Mouse (Mus musculus) ovary, adult 18-20 months (tissue): ENCODE data around the gene Ephb6.

Source experiments
- DNase-seq: peaks from one replicate; pipeline ENCODE4 v3.0.0; 2022; ENCODE audit warnings: low spot score, mixed read lengths

The Ephb6 gene

DNA sequence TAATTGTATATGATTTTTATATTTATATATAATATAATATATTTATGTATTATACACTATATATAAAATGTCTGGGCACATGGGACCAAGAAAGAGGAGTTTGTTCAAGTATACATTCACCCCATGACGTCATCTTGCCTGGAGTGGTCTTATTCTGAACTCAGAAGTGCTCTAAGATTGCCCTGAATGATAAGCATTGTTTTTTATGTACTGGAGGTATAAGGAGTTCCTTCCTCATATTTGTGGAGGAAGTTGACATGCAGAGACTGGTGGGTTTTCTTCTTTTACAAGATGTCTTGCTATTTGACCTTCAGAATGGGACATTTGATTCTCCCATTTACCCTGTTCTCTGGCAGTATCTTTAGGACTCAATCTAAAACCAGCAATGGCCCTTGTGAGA, 22.9 kb downstream of the Ephb6 start:
- no peak for DNase-seq

DNA sequence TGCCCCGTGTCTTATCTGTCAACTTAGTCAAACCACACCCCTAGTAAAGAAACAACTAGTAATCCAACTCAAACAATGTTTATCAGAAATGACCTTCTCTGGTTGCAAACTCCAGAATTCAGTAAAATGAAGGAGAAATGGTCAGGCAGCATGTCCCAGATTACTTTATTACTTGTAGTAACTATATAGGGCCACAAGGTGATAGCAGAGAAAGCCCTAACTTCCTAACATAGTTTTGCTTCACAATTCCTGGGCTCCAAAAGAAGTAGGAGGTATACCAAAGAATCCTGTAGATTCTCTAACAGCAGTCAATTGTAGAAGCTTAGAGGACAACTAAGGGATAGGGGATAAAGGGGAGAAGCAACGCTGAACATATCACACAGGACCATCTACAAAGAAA, 25.5 kb downstream of the Ephb6 start:
- no peak for DNase-seq

DNA sequence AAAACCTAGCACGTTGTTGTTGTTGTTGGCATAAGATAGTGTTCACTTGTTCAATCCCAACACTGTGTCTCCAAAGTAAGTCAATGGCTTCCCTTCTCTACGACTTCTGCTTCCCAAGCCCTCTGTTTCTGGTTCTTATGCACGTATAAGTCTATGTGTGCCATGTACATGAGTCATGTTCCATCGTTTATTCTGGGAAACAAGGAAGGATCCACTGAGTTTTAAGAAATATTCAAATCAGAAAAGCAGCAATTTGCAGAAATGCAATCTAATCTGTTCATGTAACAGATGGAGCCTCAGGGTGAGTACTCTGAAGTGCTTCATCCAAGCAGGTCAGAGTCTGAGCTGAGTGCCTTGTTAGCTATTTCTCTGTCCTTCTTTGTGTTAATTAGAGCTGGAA, 26.3 kb downstream of the Ephb6 start:
- DNase-seq, result no peak

DNA sequence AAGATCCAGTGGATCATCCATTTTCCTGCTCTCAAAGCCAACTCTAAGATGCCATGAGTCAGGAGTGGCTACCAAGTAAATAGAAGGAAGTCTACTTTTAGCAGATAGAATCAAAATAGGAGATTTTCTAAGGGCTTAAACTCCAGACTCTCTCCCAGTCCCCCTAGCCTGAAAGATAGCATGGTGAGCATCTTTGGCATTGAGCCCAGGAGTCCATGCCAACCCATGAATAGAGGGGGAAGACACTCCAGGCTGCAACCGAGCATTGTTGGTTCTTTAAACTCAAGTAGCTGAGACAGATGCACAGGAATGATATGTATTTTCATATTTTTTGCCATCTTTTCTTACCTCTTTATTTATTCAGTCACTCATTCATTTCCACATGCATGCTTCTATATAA, 29.9 kb downstream of the Ephb6 start:
- no peak for DNase-seq

DNA sequence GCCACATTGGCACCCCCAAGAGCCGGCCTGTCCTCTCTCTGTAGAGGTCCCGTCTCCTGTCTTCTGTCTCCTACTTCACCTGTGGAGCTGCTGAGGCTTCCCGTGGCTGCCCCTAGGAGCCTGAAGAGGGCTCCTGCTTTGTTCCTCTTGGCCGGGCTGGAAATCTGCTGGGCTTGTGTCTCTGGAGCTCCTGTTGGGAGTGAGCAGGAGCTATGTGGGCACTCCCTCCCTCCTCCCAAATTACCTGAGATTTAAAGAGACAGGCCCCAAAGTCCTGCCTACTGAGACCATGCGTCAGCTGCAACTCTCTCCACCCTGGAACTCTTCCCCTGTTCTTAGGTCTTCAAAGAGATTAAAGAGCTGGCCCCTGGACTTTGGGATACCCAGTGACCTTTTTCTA, 30.9 kb downstream of the Ephb6 start, which contains the start of gene Trpv6:
Gene Trpv6 (minus strand): TSS at position 228 of the 400 bp plus-strand sequence.
- DNase-seq, result no peak

DNA sequence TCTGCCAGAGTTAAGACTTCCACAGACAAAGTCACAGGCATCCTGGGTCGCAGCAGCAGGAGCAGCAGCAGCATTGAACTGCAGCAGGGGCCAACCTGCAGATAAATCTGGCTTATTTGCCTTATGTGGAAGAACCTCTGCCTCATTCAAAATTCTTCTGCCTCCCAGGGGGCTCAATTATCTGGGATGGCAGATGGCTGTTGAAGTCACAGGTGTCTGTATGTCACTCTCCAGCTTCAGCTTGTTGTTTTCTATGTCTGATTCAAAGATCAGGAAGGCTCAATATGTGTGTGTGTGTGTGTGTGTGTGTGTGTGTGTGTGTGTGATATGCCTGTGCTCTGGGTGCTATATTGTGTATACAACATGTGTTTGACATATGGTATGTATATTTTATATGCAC, 32.1 kb downstream of the Ephb6 start:
- DNase-seq, result no peak

DNA sequence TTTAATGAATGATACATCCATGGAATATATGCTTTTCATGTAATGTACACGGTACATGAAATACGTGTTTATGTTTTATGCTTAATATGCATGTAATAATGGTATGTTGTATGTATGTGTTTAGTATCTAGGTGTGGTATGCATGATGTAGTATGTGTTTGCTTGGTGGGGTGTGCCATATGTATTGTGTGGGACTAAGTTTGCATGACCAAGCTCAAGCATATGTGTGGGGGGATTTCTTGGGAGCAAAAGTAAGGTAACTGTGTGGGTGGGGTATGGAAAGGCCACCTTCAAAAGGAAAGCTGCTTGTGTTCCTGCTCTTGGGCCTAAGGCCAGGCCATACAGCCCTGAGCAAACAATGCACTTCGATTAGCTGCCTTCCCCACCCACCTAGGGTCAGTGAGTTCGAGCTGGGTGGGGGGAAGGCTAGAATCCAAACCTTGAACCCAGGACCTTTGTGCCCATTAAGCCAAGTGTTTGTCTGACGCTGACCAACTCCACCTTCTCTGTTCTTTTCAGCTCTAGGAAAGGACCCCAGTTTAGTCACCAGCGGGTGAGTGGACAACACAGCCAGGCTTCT, 32.7 kb downstream of the Ephb6 start:
- DNase-seq, result no peak

DNA sequence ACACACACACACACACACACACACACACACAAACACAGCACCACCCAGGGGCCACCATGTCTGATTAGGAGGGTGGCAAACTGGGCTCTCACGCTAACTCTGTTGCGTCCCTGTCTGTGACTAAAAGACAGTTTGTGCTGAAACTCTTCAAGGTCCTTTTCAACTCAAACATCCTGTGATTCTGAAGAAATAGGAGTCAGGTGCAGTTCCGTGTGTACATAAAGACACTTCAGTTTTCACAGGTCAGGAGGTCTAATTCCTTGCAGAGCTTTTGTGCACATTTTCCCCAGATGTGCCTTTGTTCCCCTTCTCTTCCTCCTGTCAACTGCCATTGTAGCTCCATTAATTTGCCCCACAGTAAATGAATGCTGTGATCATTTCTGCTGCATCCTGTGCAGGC, 35.2 kb downstream of the Ephb6 start:
- DNase-seq, result no peak

DNA sequence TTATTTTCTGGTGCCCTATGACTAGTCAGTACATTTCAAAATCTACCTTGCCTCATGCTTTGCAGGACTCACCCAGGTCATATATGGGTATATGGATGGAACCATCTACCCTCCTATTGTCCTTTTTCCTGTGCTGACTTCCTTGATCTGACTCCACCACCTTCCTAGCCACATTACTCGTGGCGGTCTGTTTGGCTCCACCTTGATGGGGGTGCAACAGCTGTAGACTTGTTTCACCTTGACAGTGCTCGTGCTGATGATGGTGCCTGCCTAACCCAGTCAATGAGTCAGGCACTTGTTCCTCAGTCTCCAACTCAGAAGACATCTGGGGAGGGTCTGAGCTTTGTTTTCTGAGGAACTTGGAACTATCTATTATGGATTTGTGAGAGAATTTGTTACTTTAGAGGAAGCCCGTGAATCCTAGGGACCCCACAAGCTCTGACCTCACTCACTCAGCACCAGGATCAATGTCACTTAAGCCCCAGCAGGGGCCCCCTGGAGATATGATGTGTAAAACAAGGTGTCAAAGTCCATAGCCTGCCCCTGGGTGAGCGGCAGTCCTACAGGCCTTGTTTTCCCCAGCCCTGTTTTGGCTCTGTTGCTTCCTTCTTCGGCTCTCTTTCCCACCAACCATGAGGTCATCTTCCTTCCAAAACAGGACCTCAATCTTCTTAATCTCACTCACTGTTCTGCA, 36.0 kb downstream of the Ephb6 start:
- no peak for DNase-seq

DNA sequence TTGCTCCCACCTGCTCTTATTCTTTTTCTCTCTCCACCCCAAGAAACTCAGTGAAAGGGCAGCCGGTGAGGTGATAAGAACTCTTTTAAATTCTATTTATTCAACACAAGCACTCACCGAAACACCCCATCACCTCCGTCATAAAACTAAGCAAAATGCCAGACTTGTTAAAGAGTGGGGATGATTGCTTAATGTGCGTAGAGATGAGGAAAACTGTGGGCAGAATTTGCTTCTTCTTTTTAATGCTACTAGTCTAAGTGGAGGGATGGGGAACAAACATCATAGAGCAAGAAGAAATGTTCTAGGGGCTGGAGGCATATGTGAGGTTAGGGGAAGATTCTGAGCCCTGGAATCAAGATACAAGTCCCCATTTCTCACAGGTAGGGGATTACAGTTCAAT, 37.5 kb downstream of the Ephb6 start:
- no peak for DNase-seq

DNA sequence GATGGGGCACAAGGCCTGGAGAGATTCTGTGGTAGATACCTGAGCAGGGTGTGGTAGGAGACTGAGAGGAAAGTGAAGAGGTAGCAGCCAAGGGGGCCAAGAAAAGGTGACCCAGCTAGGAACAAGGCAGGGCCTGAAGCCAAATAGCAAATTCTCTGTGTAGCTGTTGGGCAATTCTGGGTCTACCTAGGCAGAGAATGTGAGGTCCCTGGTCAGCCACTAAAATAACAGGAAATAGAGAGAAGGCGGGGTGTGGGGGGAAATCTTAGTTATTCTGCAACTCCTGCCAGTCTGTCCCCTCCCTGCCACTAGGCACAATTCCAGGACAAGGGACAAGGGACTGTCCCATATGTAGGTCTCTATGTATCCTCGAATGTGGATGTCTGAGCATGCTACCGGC, 37.9 kb downstream of the Ephb6 start:
- DNase-seq, result no peak

DNA sequence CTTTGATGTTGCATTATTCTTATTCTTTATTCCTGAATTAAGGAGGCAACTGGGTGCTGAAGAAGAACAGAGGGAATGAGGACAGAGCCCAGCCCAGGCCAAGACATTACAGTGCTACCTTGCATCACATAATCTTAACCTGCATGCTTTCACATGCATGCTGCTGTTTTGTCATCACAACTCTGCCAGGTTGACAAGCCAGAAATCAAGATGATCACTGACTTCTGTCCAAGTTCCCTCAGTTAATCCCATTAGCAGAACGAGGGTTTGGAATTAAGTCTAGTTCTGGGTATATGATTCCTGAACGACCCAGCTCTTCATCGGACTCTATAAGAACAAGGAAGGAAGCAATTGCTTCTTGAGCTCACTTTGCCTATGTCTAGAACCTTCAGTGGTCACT, 40.9 kb downstream of the Ephb6 start:
- DNase-seq, result no peak

DNA sequence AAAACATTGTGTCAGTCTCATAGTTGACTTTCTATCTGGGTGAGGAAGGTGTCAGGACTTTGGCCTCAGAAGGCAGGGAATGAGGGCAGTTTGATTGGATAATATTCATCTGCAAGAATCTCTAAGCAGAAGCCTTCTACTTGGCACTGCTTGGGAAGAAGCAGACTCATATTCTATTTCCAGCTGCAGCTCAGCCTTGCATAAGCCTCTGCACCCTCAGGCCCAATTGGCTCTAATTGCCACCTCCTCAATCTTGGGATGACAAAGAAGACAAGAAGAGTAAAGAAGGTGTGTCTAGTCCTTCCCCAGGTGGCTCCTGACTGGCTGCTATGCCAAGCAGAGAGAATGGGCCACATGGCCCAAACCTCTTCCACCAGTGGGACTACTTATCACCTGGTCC, 41.4 kb downstream of the Ephb6 start:
- DNase-seq, result no peak

DNA sequence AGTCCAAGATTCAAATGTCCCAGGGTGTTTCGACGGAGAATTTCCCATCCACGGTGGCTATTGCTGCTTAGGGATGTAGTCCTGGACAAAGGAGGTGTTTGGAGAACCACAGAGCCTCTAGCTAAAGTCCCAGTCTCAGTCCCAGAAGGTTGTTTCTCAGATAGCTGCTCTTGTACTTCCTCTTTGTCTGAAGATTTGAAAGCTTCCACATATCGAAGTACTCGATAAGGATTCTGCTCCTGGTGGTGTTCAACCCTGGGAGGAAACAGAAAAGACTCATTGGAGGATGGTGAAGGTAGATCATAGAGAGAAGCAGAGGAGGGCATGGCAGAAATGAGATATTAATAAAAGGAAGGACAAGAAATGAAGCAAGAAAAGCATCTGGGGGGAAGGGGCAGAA, 47.9 kb downstream of the Ephb6 start:
- no peak for DNase-seq

DNA sequence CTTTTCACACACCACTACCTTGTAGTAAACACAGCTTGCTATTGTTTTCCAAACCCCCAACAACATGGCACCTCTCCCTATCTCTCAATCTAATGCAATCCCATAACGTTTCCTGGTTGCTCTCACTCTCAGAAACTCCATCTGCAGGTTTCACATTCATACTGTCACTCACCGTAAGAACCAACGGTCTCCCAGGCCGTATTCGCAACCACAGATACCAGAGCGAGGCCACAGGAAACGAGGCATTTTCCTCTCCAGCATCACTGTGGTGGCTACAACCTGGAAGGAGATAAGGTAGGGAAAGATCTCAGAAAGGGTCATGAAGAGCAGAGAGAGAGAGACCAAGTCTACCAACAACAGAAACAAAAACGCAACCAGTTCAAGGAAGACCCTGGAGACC, 49.4 kb downstream of the Ephb6 start:
- no peak for DNase-seq

DNA sequence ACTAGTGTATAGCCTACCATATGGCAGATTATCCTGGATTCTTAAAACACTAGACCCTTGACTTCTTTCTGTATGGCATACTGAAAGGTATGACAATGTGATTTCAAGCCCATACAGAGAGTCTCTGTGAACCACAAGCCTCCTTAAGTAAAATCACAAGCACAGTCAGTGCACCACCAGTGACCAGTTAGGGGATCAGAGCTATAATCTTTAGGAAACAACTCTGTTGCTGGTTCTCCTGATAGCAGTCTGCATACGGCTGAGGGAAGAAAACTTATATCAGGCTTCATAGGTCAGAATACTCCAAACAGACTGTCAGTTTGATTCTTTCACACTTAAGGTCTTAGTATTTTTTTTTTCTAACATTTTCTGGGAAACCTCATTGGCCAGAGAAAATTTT, 53.2 kb downstream of the Ephb6 start:
- no peak for DNase-seq

DNA sequence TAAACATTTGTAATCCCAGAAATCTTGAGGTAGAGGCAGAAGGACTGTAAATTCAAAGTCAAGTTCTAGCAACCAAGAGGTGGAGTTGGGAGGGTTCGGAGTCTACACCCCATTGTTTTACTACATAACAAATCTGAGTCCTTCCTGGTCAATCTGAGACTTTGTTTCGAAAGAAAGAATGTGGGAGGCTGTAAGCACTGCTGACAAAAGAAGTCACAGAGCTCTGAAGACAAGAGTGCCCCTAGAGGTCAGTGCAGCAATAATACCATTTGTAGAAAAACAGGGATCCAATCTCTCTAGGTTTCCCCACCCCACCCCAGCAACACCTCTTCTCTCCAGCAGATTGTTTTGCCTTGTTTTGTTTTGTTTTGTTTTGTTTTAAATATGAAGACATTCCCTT, 57.0 kb downstream of the Ephb6 start:
- DNase-seq, result no peak
